Mouse (Mus musculus): ENCODE data around the gene Wasl.

DNA sequence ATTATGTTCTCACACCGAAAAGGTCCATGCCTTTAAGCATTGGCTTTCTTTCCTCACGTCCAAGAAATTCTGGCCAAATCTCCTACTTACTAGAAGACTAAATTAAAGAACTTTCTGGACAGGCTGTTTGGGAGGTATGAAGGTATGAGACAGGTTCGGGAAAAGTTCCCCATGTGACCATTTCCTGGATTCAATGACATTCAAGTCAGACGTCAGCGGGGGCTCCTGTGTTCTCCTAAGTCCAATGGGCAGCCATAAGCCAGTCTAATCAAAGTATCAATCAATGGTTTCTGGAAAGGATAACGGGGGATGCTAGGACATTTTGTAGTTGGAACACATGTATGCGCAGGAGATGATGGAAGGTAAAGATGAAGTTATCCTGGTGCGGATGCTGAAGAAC is 59.2 kb downstream of the Wasl start:
- no peak for TF ChIP-seq ZNF384 (IDR thresholded peaks at IDR 0.05; ENCODE audit: low read depth, low read length)
- no peak for TF ChIP-seq MAFK (IDR thresholded peaks at IDR 0.05; ENCODE audit: insufficient read depth, low read depth, low read length)
- no peak for TF ChIP-seq HCFC1 (IDR thresholded peaks at IDR 0.05; ENCODE audit: borderline replicate concordance, insufficient read depth, low read length)

All from ES-E14 (cell line).